Mouse (Mus musculus) embryonic stem cell, embryonic (primary cell): ENCODE measurements around the gene Dedd2.

Experiments
- CTCF ChIA-PET, 4 experiments: fragments of 300-600 bp in 2 of 4; fragments of 350-600 bp in 2 of 4; sonication (Branson Sonifier 250); formaldehyde crosslinking; loops; one replicate each; lab custom pipeline; 2022; ENCODE audit warnings: inconsistent platforms in 2 of 4; lab: Charles Lee
- POLR2A ChIA-PET, 4 experiments: fragments of 300-600 bp in 2 of 4; fragments of 350-600 bp in 2 of 4; sonication (Branson Sonifier 250); formaldehyde crosslinking; loops; one replicate each; lab custom pipeline; 2022; ENCODE audit warnings: antibody characterized with exemption in 4 of 4, inconsistent platforms in 1 of 4; lab: Charles Lee

The Dedd2 gene

DNA sequence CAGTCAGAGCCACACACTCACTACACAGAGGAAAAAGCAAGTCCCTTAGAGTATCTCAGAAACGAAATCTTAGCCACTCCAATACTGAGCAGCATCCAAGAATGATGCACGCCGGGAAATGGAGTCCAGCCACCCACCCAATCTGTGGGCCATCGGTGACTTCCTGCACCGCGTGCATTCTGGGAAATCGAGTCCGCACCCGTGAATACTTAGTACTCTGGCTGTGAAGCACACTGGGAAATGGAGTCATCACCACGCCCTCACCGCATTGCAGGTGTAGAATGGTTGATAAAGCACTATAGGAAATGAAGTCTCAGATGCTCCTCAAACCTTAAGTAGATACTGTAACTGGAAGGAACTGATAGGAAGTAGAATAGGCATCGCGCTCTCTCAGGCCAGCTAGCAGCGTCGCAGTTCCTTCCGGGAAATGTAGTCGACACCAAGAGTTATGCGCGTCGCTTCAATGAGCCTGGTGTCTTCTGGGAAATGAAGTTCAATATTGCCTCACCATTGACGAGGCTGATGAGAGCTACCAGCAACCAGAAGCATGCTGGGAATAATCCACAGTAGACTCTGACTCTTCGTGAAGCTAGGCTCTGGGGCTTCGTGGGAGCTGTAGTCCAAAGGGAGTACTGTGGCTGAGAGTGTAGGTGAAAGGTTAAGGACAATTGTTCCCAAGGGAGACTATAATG lies 17.7 kb upstream of the Dedd2 start:
- POLR2A ChIA-PET: interaction anchor here (0.5 to 10.7 kb wide), 70 partner anchors 9 to 517 kb away, joined by 3 to 160 read pairs (median 5); partner anchors contain the start of genes Cic (in 3 of the 4), Dedd2 (in 3 of the 4), Megf8 (in 3 of the 4) and Rabac1 (in 3 of the 4)
- CTCF ChIA-PET: interaction anchor here (0.6 to 2.1 kb wide), 24 partner anchors 10 to 518 kb away, joined by 3 to 17 read pairs (median 4); partner anchors contain the start of genes Megf8 (in 3 of the 4), Cic (in 1 of the 4), Pafah1b3 (in 1 of the 4) and Zfp526 (in 1 of the 4)

DNA sequence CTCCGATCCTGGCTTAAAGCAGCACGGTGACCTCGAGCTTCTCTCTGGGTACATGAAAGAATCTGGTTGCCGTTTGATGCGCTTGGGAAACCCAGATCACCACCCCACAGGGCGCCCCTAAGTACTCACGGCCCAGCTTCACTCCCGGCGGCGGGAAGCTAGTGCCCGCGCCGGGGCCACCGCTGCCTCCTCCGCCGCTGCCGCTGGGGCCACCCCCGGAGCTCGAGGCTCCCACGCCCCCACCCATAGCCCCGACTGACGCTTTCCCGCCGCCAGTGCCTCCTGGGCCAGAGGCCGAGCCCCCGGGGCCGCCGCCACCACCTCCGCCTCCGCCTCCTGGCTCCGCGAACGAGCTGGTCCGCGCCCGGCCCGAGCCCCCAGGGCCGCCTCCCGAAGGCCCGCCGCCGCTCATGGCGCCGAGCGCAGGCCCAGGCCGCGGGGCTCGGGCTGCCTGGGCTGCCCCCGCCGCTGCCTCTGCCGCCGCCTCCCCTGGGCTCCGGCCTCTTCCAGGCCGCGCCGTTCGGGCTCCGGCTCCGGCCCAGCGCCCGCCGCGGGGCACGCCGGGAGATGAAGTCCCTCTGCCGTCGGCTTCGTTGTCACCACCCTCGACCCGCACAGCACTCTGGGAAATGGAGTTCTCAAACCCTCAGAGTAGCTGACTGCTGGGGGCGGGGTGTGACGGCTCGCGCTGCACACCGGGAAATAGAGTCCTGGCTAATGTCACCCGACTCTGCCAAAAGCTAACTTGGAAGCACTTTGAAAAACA lies 17.0 kb upstream of the Dedd2 start, which contains the start of gene Gsk3a:
TSS of gene Gsk3a (minus strand) at position 603 of the 766 bp plus-strand sequence.
- CTCF ChIA-PET: interaction anchor here (0.6 to 2.1 kb wide), 20 partner anchors 9 to 150 kb away, joined by 3 to 17 read pairs (median 4); partner anchors contain the start of genes Megf8 (in 2 of the 4), Cic (in 1 of the 4) and Pafah1b3 (in 1 of the 4)
- POLR2A ChIA-PET: interaction anchor here (0.6 to 10.7 kb wide), 58 partner anchors 8 to 517 kb away, joined by 3 to 160 read pairs (median 7); partner anchors contain the start of genes Cic (in 3 of the 4), Dedd2 (in 3 of the 4), Megf8 (in 3 of the 4) and Zfp526 (in 3 of the 4)

DNA sequence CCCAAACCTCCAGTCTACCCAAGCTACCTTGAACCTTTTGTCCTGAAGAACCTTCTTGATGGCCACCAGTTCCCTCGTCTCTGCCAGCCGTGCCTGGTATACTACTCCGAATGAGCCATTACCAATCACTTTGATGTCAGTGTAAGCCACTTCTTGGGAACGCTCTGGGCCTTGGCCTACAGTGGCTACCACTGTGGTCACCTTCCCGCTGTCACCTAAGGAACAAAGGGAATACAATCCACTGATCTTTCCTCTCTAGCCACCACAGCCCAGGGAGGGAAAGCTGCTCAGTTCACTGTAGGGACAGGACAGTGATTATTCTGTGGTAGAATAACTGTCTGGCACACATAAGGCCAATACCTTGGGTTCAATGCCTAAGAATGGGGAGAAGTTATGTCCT lies 15.1 kb upstream of the Dedd2 start:
- CTCF ChIA-PET: interaction anchor here in 2 of 4 experiments (0.6 to 1.4 kb wide), 2 partner anchors 48 to 103 kb away, joined by 4 to 5 read pairs; no protein-coding TSS in a partner anchor
- POLR2A ChIA-PET: interaction anchor here (0.6 to 10.7 kb wide), 13 partner anchors 9 to 109 kb away, joined by 3 to 160 read pairs (median 13); partner anchors contain the start of genes Dedd2 (in 2 of the 4), Zfp526 (in 2 of the 4) and Cic (in 1 of the 4)

DNA sequence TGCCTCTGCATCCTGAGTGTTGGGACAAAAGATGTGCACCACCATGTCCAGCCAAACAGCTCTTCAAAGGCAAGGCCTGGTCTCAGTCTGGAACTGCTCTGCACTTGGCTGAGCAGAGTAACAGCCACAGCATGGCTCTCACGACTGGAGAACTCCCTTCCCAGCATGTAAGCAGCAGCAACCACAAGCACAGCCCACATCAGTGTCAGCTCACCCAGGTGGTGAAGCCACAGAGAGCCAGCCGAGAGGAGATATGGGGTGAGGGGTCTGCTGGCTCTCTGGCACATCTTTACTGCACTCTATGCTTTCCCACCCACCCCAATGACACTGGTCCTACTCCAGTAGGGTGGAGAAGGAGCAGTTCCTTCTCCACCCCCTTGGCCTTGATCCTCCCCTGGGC lies 12.6 kb upstream of the Dedd2 start:
- ChIA-PET POLR2A (interaction anchor here (0.6 to 10.7 kb wide), 21 partner anchors 7 to 65 kb away, joined by 3 to 160 read pairs (median 3); partner anchors contain the start of genes Cic (in 2 of the 4), Dedd2 (in 2 of the 4), Zfp526 (in 2 of the 4) and Pafah1b3 (in 1 of the 4)), CTCF (interaction anchor here (0.6 to 1.3 kb wide), 9 partner anchors 13 to 138 kb away, joined by 3 to 7 read pairs (median 4); partner anchors contain the start of genes Cic (in 1 of the 4) and Megf8 (in 1 of the 4))

DNA sequence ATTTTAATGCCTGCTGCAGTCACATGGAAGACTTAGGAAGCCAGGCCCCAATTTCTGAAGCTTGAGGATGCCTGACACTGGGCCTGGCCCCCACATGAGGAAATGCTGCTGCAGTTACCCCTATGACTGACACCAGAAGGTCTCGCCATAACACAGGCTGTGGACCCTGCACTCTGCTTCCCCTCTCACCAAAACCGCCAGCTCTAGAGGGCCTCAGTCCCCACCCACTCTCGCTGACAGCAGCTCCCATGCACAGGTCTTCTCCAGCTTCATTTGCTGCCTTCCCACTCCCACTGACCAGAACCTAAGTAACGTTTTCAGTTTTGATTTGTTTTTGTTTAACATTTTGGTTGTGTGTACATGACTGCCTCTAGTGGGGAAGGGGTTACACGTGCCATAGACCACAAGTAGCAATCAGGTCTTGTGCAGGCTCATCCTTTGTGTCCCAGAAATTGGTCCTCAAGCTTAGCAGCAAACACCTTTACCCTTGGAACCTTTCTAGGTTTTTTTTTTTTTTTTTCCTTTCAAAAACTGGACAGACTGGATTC lies 11.8 kb upstream of the Dedd2 start:
- CTCF ChIA-PET: interaction anchor here (0.6 to 1.4 kb wide), 13 partner anchors 9 to 267 kb away, joined by 3 to 8 read pairs (median 4); partner anchors contain the start of genes Cic (in 1 of the 4) and Megf8 (in 1 of the 4)
- POLR2A ChIA-PET: interaction anchor here (0.9 to 10.7 kb wide), 26 partner anchors 10 to 82 kb away, joined by 3 to 160 read pairs (median 4); partner anchors contain the start of genes Dedd2 (in 3 of the 4), Zfp526 (in 3 of the 4), Cic (in 2 of the 4) and Pafah1b3 (in 1 of the 4)

DNA sequence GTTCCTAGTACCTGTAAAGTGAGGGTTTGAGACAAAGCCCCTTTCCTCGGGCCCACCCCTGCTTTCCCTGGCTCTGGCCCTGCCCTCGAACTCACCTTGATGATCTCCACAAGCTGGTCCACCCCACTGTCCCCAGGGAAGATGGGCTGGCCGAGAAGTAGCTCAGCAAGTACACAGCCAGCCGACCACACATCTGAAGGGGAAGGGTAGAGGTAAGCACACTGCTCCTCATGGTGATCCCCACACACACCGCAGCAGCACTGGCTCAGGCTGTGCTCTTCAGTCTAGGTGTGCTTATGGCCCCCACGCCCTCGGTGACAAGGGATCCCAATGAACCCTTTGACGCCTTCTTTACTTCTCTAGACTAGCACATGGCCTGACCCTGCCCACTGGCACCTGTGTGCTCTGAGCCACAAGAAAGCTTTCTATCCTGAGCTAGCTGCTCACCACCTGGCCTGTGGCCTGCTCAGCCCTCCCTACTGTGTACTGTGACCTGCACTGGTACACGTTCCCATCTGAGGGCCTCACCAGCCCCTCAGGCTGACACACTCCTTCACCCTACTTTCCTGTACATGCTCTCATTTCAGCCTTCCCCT lies 10.4 kb upstream of the Dedd2 start:
- POLR2A ChIA-PET: interaction anchor here in 3 of 4 experiments (0.7 to 10.7 kb wide), 10 partner anchors 8 to 84 kb away, joined by 3 to 160 read pairs (median 4); partner anchors contain the start of genes Dedd2 (in 3 of the 3) and Zfp526 (in 3 of the 3)
- CTCF ChIA-PET: interaction anchor here in 3 of 4 experiments (0.7 to 1.4 kb wide), 3 partner anchors 43 to 122 kb away, joined by 3 read pairs; no protein-coding TSS in a partner anchor

DNA sequence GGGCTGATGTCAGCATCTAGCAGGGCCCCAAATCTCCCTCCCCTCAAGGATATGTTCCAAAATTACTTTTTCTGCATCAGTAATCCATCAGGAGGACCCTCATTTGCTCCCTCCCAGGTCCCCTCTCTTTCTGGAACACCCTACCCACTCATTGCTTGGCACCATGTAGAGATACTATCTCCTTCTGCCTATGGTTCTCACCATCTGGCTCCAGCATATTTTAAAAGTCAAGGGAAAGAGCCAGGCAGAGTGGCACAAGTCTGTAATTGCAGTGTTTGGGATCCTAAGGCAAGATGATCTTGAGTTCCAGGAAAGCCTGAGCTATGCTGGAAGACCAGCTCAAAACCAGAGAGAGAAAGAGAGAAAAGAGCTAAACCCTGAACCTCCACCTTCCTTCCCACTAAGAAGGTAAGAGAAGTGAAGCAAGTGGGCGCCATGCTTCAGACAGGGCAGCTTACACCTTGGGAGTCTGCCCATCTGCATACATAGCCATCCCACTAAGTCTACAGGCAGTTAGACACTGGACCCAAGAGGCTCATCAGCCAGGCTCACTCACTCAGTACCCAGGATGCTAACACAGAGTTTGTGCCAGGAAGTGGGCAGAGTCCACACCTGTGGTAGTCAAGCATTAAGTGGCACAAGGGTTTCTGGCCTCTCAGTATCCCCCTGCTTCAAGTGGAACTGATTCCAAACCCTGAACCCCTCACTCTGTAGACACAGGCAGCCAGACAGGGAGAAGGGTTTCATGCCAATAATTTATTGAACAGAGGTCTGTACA lies 7.3 kb upstream of the Dedd2 start:
- ChIA-PET POLR2A (interaction anchor here in 3 of 4 experiments (0.5 to 11.2 kb wide), 3 partner anchors 7 to 140 kb away, joined by 5 to 160 read pairs (median 51); partner anchors contain the start of gene Gsk3a (in 2 of the 3)), CTCF (interaction anchor here in 1 of 4 experiments (0.6 kb wide), 1 partner anchor 10 kb away, joined by 4 read pairs; the partner anchor contains the start of gene Gsk3a)

DNA sequence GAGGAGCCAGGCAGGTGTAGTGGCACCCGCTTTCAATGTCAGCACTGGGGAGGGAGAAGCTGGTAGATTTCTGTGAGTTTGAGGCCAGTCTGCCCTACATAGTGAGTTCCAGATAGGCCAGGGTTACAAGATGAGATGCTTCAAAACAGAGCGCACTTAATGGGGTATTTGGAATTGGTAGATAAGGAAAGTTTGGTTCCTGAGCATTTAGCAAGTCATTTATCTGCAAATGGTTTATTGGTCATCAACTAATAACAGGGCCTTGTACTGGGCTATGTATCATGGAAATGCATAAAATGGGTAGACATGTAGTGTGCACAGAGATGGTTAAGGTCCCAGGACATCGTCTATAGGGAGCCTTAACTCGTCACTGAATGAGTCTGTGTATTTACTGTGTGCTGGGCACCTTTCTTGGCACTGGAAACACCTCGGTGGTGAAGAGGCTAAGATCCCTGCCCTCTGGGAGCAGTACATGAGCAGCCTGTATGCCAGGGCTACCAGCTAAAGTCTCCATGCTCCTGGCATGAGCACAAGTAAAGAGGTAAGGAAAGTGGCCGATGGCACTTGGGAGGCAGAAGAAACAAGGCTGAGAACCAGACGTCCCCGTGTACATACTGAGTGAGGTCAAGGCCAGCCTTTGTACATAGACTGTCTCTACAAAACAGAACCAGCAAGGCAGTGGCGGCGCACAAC lies 2.0 kb upstream of the Dedd2 start:
- ChIA-PET POLR2A (interaction anchor here in 3 of 4 experiments (0.6 to 11.2 kb wide), 13 partner anchors 11 to 328 kb away, joined by 3 to 160 read pairs (median 9); partner anchors contain the start of genes Gsk3a (in 2 of the 3), Cic (in 1 of the 3), Pafah1b3 (in 1 of the 3) and Pou2f2 (in 1 of the 3)), CTCF (interaction anchor here in 3 of 4 experiments (1.3 to 2.1 kb wide), 4 partner anchors 16 to 128 kb away, joined by 3 to 6 read pairs (median 4); no protein-coding TSS in a partner anchor)

DNA sequence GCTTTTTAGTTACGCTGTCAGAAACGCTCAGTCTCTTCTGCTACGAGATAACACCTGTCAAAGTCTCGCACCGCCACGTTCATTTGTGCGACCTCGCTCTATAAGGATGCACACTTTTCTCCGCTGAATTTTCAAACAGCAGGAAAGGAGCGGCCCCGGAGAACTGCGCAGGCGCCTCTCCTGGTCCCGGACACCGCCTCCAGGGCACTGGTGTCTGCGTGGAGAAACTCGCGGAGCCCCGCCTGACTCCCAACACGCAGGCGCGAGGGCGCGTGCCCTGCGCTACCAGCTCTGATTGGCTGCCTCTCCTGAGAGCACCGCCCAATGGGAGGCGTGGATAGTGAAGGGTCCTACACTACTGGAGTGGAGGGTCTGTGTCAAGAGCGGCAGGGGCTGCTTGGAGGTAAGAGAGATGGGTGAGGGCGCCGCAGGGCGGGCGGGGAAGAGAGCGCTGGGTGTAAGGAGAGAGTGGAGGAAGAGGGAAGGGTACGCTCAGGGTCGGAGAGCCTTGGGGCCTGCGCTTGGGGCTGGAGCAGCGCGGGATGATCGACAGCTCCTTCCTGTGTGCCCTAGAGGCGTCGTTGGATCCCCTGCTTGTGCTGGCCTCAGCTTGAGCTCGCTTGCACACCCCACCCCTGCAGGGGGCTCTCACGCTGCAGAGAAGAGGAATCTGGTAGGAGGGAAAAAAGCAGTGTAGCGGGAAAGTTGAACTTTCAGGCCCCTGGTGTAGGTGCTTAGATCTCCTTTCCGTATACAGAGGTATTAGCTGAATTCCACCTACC lies 878 bp upstream of the Dedd2 start, which contains the start of gene Zfp526:
TSS of gene Zfp526 (plus strand) at position 324 of the 782 bp plus-strand sequence.
- ChIA-PET POLR2A (interaction anchor here (0.6 to 11.2 kb wide), 55 partner anchors 8 to 327 kb away, joined by 3 to 160 read pairs (median 5); partner anchors contain the start of genes Cic (in 3 of the 4), Gsk3a (in 3 of the 4), Pafah1b3 (in 2 of the 4) and Megf8 (in 1 of the 4)), CTCF (interaction anchor here (0.5 to 3.6 kb wide), 17 partner anchors 17 to 506 kb away, joined by 3 to 10 read pairs (median 4); partner anchors contain the start of genes Pafah1b3 (in 2 of the 4) and Megf8 (in 1 of the 4))

DNA sequence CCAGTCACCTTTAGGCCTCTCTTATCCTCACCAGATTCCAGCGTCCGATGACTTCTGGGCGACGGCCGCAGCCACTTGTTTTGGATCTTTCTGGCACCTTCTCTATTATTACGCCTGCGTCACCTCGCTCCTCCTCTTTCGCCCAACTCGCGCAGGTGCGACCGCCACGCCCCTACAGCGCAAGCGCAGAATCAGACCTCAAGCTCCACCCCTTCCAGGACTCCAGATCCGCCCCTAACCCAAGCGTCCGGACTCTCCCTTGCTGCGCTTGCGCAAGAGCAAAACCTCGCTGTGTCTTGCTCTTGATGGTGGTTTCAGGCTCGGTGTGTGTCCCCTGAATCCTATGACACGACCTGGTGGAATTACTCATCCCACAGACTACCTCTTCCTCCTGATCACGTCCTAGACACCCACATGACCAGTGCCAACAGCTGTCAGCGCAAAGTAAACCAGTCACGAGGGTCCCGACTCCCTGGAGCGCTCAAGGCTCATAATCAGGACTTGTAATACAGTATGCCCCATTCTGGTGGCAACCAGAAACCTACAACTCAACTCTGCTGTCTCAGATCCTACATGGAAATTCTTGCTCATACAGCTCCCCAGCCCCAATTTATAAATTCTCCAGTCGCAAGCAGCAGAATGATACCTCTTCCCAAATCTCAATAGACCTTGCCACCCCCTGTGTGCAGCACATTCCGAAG lies 509 bp downstream of the Dedd2 start:
- ChIA-PET POLR2A (interaction anchor here in 3 of 4 experiments (0.5 to 11.2 kb wide), 69 partner anchors 9 to 762 kb away, joined by 3 to 160 read pairs (median 4); partner anchors contain the start of genes Cic (in 3 of the 3), Gsk3a (in 3 of the 3), Megf8 (in 3 of the 3) and Pafah1b3 (in 3 of the 3)), CTCF (interaction anchor here in 3 of 4 experiments (0.6 to 3.6 kb wide), 13 partner anchors 13 to 500 kb away, joined by 3 to 10 read pairs (median 4); partner anchors contain the start of gene Pafah1b3 (in 1 of the 3))

DNA sequence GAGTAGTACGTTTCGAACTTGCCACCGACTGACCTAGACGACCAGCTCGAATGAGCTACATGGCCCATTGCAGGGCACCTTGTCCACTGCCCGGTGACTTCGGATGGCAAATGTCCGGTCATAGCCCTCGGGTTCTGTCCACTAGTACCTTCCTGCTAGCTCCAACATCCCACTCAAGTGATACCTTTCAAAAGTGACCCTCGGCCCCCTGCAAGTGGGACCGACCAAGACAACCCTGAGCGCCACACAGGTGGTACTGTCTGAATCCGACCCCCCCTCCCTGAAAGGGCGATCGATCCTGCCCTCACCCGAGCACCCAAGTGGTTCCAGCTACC lies 1.0 kb downstream of the Dedd2 start:
- ChIA-PET CTCF (interaction anchor here in 3 of 4 experiments (0.5 to 3.6 kb wide), 11 partner anchors 13 to 501 kb away, joined by 3 to 10 read pairs (median 4); partner anchors contain the start of gene Pafah1b3 (in 1 of the 3)), POLR2A (interaction anchor here in 3 of 4 experiments (0.5 to 11.2 kb wide), 58 partner anchors 8 to 761 kb away, joined by 3 to 160 read pairs (median 4); partner anchors contain the start of genes Cic (in 3 of the 3), Gsk3a (in 3 of the 3), Megf8 (in 3 of the 3) and Pafah1b3 (in 3 of the 3))

DNA sequence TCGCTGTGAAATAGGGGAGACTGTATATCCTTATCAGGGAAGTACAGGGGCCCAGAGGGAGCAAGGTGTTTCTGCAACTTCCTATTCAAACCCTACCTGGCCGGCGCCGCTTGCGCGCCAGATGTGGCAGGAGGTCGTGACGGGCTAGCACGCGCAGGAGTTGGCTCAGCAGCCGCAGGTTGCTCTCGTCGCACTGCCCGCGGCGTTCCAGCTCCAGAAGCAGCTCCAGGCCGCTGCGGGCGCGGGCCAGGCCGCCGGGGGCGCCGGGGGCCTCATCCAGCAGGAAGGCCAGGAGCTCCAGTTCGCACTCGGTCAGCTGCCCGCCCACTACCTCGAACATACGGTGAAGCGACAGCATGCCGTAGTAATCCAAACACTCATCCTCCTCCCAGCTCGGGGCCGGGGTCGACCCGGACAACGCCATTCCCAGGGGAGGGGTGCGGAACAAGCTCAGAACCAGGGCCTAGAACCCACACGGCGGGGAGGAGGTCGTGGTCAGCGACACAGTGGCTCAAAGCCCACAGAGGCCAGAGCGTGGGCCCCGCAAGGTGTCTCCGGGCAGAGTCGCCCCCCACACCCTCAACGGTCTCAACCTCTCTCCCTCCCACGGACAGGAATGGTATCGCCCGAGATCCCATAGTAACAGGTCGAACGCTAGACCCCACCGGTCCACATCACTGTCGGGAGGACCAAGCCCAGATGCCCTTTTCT lies 1.6 kb downstream of the Dedd2 start:
- CTCF ChIA-PET: interaction anchor here in 3 of 4 experiments (0.5 to 3.6 kb wide), 10 partner anchors 19 to 193 kb away, joined by 3 to 10 read pairs (median 4); partner anchors contain the start of gene Gsk3a (in 1 of the 3)
- POLR2A ChIA-PET: interaction anchor here (0.5 to 11.2 kb wide), 47 partner anchors 10 to 536 kb away, joined by 3 to 160 read pairs (median 5); partner anchors contain the start of genes Cic (in 3 of the 4), Gsk3a (in 3 of the 4), Pafah1b3 (in 3 of the 4) and Megf8 (in 2 of the 4)
